Mouse (Mus musculus) megakaryocyte, adult 5-6 weeks (primary cell): ENCODE measurements around the gene Pygo2. TPM values are rescaled to one million over a fixed set of nuclear protein-coding genes. Genes with fewer than 3 reads are reported as not detected.

Experiments
- ATAC-seq: 2 replicates; pipeline ENCODE4 v1.8.0; 2016; ENCODE audit warnings: mild to moderate bottlenecking, inconsistent platforms; ENCODE audit not compliant: poor library complexity, severe bottlenecking
- total RNA-seq, 2 experiments: library from RNA; stranded (forward) in 1 of 2; stranded (reverse) in 1 of 2; fragments of 153-499, 151-499 nt in 1 of 2; fragments of 221-1000, 200-1000 nt in 1 of 2; gene quantifications; 2 replicates each; pipeline versions ENCODE4 v1.2.3 to v1.2.4; 2015 to 2017

Pygo2 gene
- 23.2 and 28.2 TPM in 2 replicates for total RNA-seq (2015)
- total RNA-seq (2017), result 11.2 and 18.2 TPM in 2 replicates

DNA sequence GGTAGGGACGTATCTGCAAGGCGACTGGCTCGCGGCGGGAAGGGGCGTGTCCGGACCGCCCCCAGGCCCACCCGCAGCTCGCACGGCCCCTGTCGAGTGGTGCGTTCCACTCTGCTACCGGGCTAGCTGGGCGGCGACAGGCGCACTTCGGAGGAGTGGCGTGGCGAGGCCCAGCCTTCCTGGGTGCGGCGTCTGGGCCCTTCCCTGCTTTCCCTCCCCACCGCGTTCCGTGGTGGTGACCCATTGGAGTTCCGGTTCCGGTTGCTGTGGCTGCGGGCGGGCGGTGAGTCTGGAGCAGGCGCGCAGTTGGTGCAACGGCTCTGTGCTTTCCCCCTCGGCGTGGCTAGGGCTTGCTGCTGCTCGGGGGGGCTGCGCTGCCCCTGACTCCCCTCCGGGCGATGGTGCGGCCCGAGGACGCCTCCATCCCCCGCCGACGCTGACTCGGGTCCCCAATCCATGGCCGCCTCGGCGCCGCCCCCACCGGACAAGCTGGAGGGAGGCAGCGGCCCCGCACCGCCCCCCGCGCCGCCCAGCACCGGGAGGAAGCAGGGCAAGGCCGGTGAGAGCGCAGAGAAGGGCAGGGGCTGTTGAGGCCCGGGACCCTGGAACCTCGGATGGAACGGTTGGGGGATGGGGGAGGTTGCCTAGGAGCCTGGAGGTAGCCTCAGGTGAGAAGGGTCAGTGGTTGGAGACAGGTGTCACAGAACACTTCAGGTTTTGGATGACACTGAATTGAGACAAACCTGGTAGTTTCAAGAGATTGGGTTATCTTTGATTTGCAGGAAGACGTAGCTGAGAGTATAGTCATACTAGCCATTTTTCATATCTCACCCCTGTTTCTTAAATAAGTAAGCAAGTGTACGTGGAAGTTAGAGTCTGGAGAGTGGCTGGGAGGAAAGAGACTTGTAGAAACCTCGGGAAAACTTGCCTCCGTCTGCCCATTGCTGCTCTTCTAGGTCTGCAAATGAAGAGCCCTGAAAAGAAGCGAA, at the start of gene Pygo2:
Gene Pygo2, plus strand, starts transcription at position 44 of the 989 bp plus-strand sequence.
- ATAC-seq, result peak; percentile 100

DNA sequence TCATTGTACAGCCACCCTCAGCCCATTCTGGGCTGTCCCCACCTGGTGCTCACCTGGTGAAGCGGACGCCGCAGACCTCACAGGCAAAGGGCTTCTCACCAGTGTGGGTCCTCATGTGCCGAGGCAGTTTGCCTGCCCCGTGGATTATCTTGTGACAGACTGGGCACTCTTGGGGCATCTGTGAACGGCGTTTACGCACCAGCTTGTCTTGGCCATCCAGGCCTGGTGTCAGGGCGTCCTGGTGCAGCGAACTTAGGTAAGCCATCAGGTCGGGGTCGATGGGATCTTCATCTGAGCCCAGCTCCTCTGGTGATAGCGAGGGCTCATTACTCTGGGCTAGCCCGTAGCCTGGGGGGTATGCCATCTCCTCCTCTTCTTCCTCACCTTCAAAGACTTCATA, 49.7 kb upstream of the Pygo2 start:
- ATAC-seq, result no peak

DNA sequence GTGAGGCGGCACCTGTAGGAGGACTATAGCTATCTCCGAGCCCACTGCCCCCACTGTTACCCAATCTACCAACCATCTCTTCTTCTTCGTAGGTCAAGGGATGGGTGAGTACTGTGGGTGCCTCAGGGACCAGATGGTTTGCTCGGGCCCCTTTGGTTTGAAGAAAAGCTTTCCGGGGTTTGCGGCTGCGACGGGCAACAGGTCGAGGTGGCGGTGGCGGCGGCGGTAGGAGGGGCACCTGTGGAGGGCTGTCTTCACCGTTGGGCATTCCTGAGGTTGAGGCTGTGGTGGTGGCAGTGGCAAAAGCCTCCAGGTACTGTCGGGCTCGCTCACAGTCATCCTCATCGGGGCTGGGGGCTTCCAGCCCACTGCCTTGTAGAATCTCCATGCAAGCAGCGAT, 49.3 kb upstream of the Pygo2 start:
- ATAC-seq, result no peak

DNA sequence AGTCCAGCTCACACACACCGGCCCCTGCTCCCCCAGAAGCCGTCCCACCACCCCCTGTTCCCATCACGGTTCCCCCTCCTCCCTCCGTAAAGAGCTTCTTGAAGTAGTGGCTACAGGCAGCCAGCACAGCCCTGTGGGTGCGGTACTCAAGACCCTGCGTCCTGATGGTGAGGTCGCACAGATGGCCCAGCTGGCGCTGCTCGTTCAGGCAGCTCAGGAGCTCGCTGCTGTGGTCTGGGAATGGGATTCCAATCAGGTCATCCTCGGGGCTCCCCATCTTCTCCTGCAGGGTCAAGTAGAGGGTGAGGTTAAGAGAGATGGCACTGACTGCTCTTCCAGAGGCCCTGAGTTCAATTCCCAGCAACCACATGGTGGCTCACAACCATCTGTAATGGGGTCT, 48.8 kb upstream of the Pygo2 start:
- ATAC-seq, result no peak

DNA sequence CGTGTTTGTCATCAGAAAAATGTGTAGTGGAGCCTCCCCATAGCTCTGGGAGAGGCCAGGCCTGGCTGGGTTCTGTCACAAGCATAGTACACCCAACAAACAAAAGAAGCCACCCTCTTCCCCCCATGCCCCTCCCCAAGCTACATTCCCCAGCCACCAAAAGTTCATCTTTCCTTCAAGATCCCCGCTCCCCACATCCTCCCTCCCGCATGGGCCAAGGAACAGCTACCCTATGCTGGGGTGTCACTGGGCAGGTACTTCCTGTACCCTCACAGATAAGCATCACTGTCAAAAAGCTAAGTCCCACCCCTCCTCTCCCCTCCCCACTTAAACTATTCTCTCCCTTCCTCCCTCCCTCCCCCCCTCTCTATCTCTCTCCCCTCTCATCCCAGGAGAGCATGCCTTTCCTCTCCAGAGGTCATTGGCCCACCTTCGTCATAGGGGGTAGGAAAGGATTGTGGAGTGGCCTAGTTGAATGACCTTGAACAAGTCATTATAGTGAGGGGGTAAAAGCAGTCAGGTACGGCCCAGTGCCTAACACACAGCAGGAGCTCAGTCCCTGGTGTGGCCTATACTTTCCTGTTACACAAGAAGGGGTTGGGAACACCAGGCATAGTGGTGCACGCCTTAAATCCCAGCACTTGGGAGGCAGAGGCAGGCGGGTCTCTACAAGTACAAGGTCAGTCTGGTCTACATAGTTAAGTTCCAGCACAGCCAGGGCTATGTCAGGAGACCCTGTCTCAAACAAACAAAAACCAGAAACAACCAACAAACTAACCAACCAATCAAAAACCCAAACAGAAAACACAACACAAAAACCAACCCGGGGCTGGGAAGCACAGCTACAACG, 47.8 kb upstream of the Pygo2 start:
- ATAC-seq, result no peak

DNA sequence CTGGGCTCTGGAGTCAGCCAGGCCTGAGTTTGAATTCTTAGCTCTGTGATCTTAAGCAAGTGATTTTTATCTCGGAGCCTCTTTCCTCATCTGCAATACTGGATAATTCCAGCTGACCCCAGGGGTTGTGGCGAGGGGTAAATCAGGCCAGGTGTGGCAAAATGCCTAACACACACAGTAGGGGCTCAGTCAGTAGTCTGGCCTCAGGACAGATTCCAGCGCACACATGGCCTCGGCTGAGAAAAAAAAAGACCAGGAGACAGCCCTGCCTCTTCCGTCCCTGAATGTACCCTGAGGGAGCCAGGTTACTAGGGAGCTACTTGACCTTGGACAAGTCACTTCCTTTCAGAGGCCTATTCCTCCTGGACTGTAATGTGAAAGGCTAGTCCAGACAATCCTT, 47.1 kb upstream of the Pygo2 start:
- no peak for ATAC-seq

DNA sequence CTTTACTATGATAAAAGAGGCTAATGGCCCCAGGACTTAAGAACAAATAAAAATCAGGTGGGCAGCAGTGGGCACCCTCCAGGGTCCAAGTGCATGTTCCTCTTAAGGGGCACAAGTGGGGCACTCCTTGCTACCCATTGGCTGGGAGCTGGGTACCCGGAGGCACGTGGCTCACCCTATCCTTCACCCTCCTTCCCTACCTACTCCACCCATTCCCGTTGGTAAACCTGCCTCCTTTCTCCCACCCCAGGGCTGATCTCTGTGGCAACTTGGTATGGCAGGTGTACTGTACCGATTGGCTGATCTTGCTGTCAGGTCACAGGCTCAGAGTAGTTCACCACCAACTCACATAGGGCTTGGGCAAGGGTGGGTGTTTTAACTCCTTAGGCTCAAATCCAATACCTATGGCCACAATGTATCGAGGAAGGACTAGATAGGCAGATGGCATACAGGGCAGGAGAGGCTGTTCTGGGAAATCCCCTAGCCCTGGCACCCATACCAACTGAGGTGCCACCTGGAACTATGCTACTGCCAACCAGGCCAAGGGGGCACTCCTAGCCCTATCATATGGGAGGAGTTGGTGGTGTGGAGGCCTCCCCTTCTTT, 46.3 kb upstream of the Pygo2 start:
- ATAC-seq, result no peak

DNA sequence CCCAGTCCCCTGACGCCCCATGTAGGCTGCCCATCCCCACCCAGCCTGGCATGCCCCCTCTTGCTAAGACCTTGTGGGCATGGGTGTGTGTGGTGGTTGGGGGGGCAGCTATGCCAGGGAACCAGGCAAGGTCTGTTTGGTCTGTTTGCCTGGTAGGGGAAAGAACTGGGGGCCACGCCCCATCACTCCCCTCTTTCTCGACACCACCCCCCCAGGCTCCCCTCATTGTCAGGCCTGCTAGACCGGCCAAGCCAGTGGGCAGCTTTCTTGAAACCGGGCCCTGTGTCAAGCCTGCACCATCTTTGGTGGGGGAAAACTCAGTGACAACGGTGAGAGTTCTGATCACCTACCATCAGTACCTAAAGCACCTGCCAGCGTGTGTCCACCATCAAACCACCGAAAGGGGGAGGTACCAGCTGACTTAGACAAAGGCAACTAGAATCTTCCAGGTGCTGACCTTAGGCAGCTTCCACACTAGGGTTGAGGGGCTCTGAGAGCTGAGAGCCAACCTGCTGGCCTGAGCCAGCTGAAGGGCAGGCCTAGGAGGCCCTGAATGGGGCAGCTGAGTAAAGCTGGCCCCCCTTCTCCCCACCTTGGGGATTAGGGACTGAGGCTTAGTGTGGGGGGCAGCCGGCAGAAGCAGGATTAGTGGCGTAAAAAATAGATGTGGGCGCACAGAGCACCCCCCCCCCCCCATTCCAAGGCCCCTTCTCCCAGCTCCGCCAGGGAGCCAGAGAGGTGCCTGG, 45.5 kb upstream of the Pygo2 start:
- ATAC-seq, result no peak

DNA sequence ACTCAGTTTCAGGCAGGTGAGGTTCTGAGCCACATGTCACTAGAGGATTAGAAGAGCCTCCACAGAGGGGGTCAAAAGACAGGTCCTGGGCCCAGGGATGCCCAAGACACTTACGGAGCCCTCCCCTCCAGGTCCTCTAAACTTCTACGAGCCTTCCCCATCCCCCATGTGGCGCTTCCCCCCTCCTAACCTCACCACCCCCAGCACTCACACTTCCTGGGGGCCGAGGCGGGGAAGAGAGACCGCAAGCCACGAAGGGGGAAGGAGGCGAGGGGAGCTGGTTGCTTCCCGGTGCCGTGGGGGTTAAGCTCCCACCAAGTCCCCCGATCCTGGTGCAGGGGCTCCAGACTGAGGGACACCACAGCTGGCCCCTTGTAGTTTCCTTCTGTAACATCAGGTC, 44.6 kb upstream of the Pygo2 start:
- peak; percentile 19; the same call in 1 of the 2 replicates for ATAC-seq

DNA sequence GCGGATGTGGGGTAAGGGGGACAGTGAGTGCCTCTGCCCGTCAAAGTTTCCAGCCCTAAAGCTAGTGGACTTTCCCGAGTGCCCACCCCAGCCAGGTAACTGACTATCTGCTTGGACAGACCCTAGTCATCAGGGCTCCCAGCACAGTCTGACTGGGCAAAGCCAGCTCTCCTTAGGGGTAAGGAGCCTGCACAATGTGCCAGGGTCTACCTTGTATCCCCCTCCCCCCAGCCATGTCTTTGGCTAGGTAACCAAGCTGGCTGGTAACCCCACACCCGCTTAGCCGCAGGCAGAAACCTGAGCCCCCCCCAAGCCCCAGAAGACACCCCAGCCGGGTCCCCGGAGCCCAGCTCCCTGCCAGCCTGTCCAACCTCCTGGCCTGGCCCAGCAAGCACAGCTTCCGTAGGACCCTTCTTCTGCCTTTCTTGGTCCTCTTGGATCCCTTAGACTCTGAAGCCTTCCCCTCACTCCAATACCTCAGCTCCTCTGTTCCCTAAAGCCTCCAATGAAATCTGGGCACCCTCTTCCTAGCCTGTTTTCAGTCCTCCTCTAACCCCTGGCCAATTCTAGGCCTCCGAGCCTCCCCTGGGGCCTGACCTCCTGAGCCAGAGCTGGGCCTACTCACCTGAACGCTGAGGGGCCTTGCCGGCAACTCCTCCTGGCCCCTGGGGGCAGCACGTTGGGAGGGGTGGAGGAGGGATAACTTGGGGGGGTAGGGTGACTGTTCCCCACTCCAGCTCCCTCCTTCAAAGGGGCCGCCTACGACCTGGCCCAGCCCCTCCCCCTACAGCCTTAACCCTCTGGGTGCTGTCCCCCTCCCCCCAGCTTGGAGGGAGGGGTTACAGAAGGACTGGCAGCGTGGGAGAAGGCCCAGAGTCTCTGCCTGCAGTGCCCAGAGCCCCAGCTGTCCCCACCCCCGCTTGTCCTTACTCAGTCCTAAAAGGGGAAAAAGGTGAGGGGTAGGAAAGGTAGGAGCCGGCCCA, 43.3 kb upstream of the Pygo2 start:
- no peak for ATAC-seq

DNA sequence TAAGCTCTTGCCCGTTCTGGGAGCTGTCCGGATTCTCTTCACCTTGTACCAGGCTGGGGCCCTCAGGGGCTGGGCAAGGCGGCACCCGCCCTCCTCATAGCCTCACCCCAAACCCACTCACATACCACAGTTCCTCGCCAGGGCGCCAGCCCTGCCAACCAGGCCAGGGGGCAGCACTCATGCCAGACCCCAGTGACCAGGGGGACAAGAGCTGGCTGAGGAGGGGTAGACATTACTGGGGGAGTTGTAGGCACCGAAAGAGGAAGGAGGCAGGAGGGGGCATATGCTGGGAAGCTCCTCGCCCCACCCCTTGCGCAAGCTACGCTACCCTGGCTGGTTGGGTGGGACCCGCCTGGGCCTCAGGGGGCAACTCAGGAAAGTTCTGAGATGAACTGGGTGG, 42.4 kb upstream of the Pygo2 start:
- ATAC-seq, result peak; percentile 13; the same call in 1 of the 2 replicates

DNA sequence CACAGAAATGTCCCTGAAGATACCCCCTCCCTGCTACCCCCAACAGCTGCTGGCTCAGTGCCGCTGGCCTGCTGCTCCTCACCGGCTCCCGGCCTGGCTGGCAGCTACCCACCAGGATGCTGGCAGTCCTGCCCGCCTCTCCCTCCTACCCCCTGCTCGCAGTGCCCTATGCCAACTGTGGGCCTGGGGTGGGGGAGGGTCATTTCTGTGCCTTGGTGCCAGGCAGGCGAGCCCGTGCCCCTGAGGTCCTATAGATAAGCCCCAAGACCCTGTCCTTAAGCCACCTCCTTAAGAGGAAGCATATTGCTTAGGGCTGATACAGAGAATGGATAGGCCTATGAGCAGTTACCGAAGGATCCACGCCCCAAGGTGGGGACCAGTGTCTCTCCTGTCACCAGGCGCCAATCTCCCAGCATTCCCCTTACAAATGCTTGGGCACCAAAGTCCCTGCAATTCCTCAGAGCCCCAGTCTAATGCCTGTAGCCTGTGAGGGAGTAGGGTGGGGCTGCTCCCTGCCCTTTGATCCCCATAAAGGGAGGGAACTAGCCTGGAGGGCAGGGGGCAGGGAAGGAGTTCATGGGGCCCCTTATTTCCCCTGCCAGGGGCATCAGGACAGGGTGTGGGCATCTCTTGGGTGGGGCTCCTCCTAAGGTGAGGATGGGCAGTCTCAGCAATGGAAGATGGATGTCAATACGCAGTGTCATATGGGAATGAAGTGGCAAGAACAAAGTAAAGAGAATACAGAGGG, 41.7 kb upstream of the Pygo2 start:
- peak; percentile 9; the same call in 1 of the 2 replicates for ATAC-seq

DNA sequence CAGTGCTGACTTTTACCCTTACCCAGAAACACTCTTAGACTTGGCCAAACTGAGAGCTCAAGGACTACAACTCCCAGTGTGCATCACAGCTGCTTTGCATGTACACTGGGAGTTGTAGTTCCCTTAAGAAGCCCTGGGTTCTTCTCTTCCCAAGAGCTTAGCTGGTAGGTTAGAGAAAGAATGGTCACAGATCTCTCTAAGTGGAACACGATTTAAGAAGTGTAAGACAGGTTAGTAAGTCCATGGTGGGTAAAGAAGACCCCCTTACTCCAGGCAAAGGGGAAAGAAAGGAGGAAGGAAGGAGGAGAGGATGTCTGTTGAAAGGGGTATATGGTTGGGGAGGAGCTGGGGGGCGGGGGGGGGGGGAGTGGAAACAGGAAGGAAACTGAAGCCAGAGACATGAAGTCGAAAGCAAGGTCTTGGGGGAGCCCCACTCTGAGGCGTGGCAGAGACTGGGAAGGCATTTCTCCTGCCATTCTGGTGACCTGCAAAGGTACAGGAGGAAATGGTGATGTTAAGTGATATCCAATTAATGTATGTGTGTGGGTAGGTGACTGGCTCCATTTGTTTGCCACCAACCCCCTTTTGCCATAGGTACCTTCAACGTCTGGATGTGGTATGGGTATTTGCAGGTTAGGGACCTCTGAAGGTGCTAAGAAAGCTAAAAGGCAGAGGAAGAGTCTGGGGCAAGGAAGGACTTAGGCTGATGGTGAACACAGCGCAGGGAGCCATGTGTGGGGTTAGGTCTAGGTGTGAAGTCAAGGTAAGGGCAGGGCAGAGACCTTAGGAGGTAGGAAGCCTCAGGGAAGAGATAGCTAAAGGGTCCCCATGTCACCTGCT, 40.9 kb upstream of the Pygo2 start:
- peak; percentile 19; the same call in 1 of the 2 replicates for ATAC-seq

DNA sequence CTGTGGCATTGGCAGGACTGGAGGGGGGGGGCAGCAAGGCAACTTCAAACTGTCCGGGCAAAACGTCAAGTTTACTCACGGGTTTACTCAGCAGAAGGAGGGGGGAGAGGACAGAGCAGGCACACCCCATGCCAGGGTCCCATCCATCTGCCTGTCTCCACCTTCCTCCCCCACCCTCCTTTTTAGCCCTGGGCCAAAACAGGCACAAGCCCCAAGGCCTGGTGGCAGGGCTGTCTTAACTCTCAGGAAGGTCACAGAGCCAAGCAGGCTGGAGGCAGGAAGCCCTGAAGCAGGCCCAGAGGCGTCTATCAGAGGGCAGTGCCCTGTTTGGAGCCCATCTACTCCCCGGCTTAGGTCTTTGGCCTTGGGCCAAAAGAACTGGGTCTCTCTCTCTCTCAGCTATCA, 39.9 kb upstream of the Pygo2 start:
- ATAC-seq, result no peak

DNA sequence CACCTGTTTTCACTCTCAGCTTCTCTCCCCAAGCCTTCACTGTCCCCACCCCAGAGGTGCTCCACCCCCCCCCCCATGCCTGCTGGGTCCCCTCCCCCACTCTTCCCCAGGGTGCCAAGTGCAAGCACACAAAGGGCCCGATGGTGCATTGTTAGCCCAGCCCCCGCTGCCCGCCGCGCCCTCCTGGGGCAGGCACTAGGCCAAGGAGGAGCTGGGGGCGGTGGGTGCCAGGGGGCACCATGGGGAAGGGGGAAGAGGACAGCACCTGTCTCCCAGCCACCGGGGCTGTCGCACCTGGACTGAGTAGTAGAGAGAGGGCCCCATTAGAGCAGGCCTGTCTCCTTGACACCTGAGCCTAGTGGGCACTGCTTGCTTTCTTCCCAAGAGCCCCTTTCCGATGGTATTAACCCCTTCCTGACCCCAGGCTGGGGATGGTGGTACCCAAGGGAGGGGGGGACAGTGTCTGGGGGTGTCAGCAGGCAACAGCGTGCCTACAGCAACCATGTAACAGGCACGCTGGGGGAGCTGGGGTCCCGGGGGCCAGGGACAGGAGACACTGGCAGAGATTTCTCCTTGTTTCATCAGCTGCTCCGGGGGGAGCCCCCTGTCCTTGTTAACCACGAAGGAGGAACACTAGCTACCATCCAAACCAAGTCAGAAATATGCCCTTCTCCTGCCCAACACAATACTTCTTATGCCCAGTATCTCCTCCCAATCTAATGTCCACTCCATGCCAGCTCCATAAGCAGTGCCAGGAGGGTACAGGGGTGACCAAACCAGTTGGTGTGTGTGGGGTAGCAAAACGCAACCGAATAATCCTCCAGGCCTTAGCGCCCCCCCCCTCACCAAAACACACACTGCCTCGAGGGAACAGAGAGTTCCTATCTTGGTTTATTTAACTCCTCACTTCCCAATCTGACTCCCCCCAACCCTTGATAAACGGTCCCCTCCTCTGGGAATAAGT, 39.0 kb upstream of the Pygo2 start:
- ATAC-seq, result no peak
